Mouse (Mus musculus) hindbrain, embryonic 15.5 days (tissue): ENCODE results near the gene Gm38431. TPM values are rescaled to one million over a fixed set of nuclear protein-coding genes. Genes with fewer than 3 reads are reported as not detected.
A peak's percentile ranks its signal among the peaks of the same experiment; 100 is the strongest.

ENCODE experiments used
- ATAC-seq: fragments of 200-750 bp; cut with Nextera tagmentation; 2 replicates; pipeline ENCODE4 v1.8.0; 2017; ENCODE audit warnings: low read depth, moderate number of reproducible peaks, moderate TSS enrichment; ENCODE audit not compliant: low FRiP score
- H3K27ac ChIP-seq: fragments of 300-500 bp; sonication (generic); replicated peaks from 2 replicates; pipeline ENCODE4 v1.5.1; 2015; ENCODE audit warnings: mild to moderate bottlenecking, inconsistent platforms
- H3K27me3 ChIP-seq: fragments of 300-500 bp; sonication (generic); 2 replicates; pipeline ENCODE4 v1.6.1; 2015; ENCODE audit warnings: control low read depth, inconsistent platforms
- H3K36me3 ChIP-seq: fragments of 300-500 bp; sonication (generic); 2 replicates; pipeline ENCODE4 v1.6.1; 2015; ENCODE audit warnings: control low read depth, inconsistent platforms
- H3K4me1 ChIP-seq: fragments of 300-500 bp; sonication (generic); replicated peaks from 2 replicates; pipeline ENCODE4 v1.6.1; 2015; ENCODE audit warnings: control low read depth, inconsistent platforms
- H3K4me2 ChIP-seq: fragments of 300-500 bp; sonication (generic); 2 replicates; pipeline ENCODE4 v1.6.1; 2015; ENCODE audit warnings: moderate library complexity, mild to moderate bottlenecking, inconsistent platforms
- H3K4me3 ChIP-seq: fragments of 300-500 bp; sonication (generic); 2 replicates; pipeline ENCODE4 v1.5.1; 2015; ENCODE audit warnings: mild to moderate bottlenecking, inconsistent platforms
- H3K9ac ChIP-seq: fragments of 300-500 bp; sonication (generic); 2 replicates; pipeline ENCODE4 v1.6.1; 2015; ENCODE audit warnings: inconsistent platforms
- H3K9me3 ChIP-seq: fragments of 300-500 bp; sonication (generic); 2 replicates; pipeline ENCODE4 v1.6.1; 2016; ENCODE audit warnings: control low read depth, inconsistent platforms
- WGBS: fragments of 180-500 bp; shearing (Covaris S2); methylation state at CpG from one replicate; pipeline ENCODE4 v1.1.7; 2015; 5-methylcytosine and 5-hydroxymethylcytosine counted together
- polyA plus RNA-seq: library from polyadenylated mRNA; unstranded; fragments of >200 nt; fragmentation: Nextera tagmentation; extraction: Ambion mirVana; gene quantifications from 2 replicates; pipeline ENCODE4 v1.2.1, GENCODE M21; 2015

Gene Gm38431
- polyA plus RNA-seq, 1 experiment from 2014 or later: 1.3 TPM

DNA sequence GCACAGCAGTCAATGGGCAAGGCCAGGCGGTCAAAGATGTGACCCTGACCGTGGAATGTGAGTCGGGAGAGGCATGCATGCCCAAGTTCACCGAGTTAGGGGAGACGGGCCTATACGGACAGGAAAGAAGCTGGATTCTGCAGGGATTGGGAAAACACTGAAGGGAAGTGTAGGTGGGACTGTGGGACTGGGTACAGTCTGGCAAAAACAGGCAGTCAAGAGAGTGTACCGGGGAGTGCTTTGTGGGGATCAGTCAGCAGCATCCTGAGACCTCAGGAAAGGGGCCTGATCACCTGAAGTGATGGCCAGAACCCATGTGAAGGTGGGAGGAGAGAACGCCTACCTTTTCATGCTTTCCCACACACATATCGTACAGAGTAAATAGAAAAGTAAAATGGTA, 56.2 kb downstream of the Gm38431 start:
- Histone ChIP-seq H3K27me3 (peaks cover 84% of the 10 kb centered on the region), H3K4me2 (peak overlapping the region; percentile 87), H3K4me1 (peaks cover 72% of the 10 kb centered on the region), H3K9me3 (no peaks in the 10 kb centered on the region), H3K9ac (no peak overlapping the region), H3K27ac (no peak overlapping the region), H3K36me3 (no peaks in the 10 kb centered on the region), H3K4me3 (peak overlapping the region; percentile 52)
- no peak for ATAC-seq
- WGBS: 20% methylated on average over 9 of the region's 9 CpGs

DNA sequence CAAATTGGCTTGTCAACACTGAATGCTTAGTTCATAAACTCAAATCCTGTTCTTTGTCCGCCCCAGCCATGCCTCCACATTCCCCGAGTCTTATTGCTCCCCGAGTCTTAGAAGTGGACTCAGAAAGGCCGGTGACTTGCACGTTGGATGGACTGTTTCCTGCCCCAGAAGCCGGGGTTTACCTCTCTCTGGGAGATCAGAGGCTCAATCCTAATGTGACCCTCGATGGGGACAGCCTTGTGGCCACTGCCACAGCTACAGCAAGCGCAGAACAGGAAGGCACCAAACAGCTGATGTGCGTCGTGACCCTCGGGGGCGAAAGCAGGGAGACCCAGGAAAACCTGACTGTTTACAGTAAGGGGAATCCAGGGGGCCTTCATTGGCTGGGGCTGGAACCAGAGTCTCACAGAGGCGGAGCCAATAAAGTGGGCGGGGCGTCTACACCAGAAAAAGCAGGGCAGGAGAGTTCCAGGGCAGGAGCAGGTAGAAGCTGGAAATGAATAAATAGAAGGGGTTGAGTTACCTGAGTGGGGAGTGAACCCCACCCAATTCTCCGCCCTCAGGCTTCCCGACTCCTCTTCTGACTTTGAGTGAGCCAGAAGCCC, 57.2 kb downstream of the Gm38431 start:
- H3K4me2 ChIP-seq: peak overlapping the region; percentile 87; the same call in 1 of the 2 replicates
- no peaks in the 10 kb centered on the region for H3K36me3 ChIP-seq
- H3K4me1 ChIP-seq: peaks cover 82% of the 10 kb centered on the region
- peaks cover 84% of the 10 kb centered on the region for H3K27me3 ChIP-seq
- peak overlapping the region; percentile 52 for H3K4me3 ChIP-seq
- H3K9me3 ChIP-seq: no peaks in the 10 kb centered on the region
- WGBS: 5% methylated on average over 17 of the region's 17 CpGs
- no peak overlapping the region for H3K27ac ChIP-seq
- no peak for ATAC-seq
- no peak overlapping the region for H3K9ac ChIP-seq

DNA sequence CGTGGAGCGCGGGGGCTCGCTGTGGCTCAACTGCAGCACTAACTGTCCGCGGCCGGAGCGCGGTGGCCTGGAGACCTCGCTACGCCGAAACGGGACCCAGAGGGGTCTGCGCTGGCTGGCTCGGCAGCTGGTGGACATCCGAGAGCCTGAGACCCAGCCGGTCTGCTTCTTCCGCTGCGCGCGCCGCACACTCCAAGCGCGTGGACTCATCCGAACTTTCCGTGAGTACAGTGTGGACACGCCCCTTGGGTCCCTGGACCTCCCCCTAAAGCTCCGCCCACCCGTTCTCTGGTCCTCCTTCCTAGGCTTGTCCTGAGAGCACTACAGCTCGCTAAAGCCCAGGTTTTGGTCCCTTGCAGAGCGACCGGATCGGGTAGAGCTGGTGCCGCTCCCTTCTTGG, 58.7 kb downstream of the Gm38431 start:
- WGBS: under 1% methylated on average over 32 of the region's 34 CpGs
- Histone ChIP-seq H3K9ac (0 out of 2 replicates have a peak overlapping the region, but pooled peaks have one; percentile 11), H3K36me3 (no peaks in the 10 kb centered on the region), H3K9me3 (no peaks in the 10 kb centered on the region), H3K4me1 (peaks cover 83% of the 10 kb centered on the region), H3K27me3 (peaks cover 81% of the 10 kb centered on the region), H3K27ac (no peak overlapping the region), H3K4me3 (peak overlapping the region; percentile 47), H3K4me2 (peak overlapping the region; percentile 85)
- ATAC-seq: no peak

DNA sequence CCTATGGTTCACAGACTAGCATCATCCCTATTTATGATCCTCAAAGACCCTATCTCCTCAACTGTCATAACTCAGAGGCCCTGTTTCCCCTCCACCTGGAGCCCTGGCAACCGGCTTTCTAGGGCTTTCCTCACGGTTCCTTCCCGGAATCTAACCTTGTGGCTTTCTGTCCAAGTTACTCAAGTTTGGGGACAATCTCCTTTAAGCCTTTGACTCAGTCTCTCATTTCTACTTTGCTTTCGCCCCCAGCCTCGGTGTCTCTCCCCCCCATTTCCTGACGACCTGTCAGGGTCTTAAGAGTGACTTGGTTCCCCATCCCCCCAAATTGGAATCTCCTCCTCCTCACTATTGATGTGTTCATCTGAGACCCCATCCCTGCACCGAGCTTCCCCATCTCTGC, 59.3 kb downstream of the Gm38431 start:
- no peak for ATAC-seq
- Histone ChIP-seq H3K4me2 (peak overlapping the region; percentile 85), H3K27ac (no peak overlapping the region), H3K4me1 (peaks cover 76% of the 10 kb centered on the region), H3K9ac (no peak overlapping the region), H3K9me3 (no peaks in the 10 kb centered on the region), H3K27me3 (peaks cover 80% of the 10 kb centered on the region), H3K4me3 (peak overlapping the region; percentile 47), H3K36me3 (no peaks in the 10 kb centered on the region)
- 1% methylated on average over 7 of the region's 7 CpGs for WGBS

DNA sequence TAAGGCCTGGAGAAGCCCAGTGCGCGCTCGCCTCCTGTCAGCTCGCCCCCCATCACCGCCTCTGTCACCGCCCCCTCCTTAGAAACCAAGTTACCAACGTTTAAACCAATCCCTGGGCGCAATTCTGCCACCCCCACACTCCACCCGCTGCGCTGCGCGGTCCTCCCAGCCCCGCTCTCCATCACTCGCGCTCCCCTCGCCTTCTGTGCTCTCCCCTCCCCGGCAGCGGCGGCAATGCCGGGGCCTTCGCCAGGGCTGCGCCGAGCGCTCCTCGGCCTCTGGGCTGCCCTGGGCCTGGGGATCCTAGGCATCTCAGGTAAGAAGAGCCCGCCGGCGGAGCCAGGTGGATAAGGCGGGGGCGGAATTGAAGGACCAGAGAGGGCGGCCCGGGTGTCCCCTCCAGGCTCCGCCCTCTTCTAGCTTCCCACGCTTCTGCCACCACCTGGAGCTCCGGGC, 59.9 kb downstream of the Gm38431 start, which contains the start of gene Icam5:
Gene Icam5 (plus strand): TSS at position 178 of the 456 bp plus-strand sequence.
- H3K27ac ChIP-seq: peak within 1 kb of the TSS; percentile 56
- ATAC-seq: peak; percentile 13; the same call in 1 of the 2 replicates
- H3K36me3 ChIP-seq: no peaks in the 10 kb centered on the region
- no peaks in the 10 kb centered on the region for H3K9me3 ChIP-seq
- peak within 1 kb of the TSS; percentile 85 for H3K4me2 ChIP-seq
- H3K9ac ChIP-seq: peak within 1 kb of the TSS; percentile 32
- H3K27me3 ChIP-seq: peaks cover 80% of the 10 kb centered on the region
- H3K4me3 ChIP-seq: peak within 1 kb of the TSS; percentile 47
- peaks cover 71% of the 10 kb centered on the region for H3K4me1 ChIP-seq
- WGBS: under 1% methylated on average over 35 of the region's 35 CpGs

DNA sequence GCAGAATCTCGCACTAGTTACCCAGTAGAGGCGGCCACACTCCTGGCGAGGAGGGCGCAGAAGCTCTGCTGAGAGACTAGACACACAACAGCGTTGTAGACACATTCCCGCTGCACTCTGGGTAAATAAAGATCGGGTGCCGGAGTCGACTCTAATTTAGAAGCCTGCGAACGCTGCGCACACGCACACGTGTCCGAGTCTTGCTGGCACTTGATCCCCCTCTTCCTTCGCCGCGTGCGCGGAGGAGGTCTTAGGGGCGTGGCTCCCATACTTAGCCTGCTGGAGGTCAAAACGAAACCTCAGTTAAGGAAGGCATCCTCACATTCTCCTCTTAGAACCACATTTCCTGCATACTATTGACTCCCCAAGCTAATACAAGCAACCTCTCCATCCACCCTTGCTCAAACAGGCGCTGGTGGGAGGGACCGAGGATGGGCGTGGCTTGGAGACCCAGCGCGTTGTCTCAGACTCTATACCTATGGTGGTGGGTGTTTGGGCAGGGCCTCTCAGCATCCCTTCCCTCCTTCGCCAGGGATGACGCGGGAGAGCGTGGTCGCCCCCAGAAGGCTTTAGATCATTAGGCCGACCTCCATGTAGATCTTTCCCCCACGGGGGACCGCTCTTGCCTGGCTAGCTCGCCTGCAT, 60.4 kb downstream of the Gm38431 start:
- H3K27ac ChIP-seq: peak overlapping the region; percentile 56
- peak overlapping the region; percentile 32 for H3K9ac ChIP-seq
- H3K4me2 ChIP-seq: peak overlapping the region; percentile 85
- WGBS: under 1% methylated on average over 36 of the region's 36 CpGs
- H3K9me3 ChIP-seq: no peaks in the 10 kb centered on the region
- H3K36me3 ChIP-seq: no peaks in the 10 kb centered on the region
- peaks cover 79% of the 10 kb centered on the region for H3K27me3 ChIP-seq
- peak overlapping the region; percentile 47 for H3K4me3 ChIP-seq
- peak; percentile 72 for ATAC-seq
- H3K4me1 ChIP-seq: peaks cover 65% of the 10 kb centered on the region

DNA sequence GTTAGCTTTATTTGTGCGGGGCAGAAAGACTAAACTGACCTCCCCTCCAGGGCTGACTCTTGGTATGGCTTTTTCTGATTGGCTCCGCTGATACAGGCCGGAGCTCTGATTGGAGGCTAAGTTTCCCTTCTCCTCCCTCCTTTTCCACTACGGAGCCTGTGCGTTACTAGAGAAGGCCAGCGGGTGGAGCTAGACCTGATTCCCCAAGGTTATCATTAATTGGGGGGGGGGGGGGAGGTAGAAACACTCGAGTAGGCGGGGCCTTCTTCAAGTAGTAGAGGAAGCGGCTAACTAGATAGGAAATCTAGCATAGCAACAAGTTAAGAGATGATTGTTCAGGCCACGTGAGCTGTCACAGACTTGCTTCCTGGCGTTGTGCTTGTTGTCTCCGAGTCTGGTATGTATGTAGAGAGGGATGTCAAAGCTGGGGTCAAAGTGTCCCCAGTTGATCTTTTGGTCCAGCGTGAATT, 61.0 kb downstream of the Gm38431 start:
- no peaks in the 10 kb centered on the region for H3K36me3 ChIP-seq
- no peaks in the 10 kb centered on the region for H3K9me3 ChIP-seq
- WGBS: 0% methylated on average over 13 of the region's 13 CpGs
- peak overlapping the region; percentile 56 for H3K27ac ChIP-seq
- H3K9ac ChIP-seq: 0 out of 2 replicates have a peak overlapping the region, but pooled peaks have one; percentile 0
- peak overlapping the region; percentile 85 for H3K4me2 ChIP-seq
- H3K4me1 ChIP-seq: peaks cover 61% of the 10 kb centered on the region
- peaks cover 74% of the 10 kb centered on the region for H3K27me3 ChIP-seq
- H3K4me3 ChIP-seq: peak overlapping the region; percentile 47
- ATAC-seq: peak; percentile 51

DNA sequence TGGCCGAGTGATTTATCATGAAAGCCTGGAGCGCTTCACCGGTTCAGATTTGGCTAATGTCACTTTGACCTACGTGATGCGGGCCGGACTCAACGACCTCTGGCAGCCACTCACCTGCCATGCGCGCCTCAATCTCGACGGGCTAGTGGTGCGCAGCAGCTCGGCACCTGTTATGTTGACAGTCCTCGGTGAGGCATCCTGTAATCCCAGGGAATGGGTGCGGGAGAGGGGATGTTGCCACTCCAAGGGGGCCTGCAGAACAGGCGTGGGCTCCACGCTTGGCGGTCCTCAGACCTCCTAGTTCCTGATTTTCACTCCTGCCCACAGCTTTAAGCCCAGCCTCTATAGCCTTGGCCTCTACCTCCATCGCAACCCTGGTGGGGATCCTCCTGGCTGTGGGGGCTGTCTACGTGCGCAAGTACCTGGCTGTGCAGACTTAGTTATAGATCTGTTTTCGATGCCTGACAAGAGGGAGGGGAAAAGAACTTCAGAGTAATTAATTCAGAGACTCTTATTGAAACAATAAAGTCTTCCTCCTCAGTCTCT, 61.7 kb downstream of the Gm38431 start:
- H3K36me3 ChIP-seq: no peaks in the 10 kb centered on the region
- H3K4me3 ChIP-seq: no peak overlapping the region
- H3K9me3 ChIP-seq: no peaks in the 10 kb centered on the region
- H3K27me3 ChIP-seq: peaks cover 67% of the 10 kb centered on the region
- H3K4me1 ChIP-seq: peaks cover 54% of the 10 kb centered on the region
- no peak overlapping the region for H3K27ac ChIP-seq
- 27% methylated on average over 22 of the region's 22 CpGs for WGBS
- no peak for ATAC-seq
- no peak overlapping the region for H3K9ac ChIP-seq
- peak overlapping the region; percentile 85 for H3K4me2 ChIP-seq

DNA sequence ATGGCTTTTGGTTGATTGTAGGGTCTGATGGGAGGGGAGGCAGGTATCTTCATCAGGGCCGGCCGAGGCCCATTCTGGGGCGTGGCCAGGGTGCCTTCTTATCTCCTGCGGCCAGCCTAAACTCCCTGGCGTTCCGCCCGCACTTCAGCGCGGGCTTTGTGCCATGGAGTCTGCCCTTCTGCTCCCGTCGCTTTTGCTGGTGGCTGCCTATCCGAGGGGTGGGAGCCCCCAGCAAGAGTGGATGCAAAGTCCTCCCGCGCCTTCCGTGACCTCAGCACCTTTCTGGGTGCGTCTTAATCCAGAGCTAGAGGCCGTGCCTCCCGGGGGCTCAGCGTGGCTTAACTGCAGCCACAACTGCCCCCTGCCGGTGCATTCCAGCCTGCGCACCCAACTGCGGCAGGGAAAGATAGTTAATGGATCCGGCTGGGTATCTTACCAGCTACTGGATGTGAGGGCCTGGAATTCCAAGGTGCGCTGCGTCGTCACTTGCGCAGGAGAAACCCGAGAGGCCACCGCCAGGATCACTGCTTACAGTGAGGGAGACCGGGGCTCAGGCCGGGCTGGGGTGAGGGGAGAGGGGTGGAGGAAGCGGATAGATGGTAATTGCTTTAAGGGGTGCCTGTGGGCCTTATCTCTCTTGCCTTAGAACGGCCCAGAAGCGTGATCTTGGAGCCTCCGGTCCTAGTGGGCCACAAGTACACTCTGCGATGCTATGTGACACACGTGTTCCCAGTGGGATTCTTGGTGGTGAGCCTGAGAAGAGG, 62.3 kb downstream of the Gm38431 start, which contains the start of gene Icam4:
Gene Icam4 (plus strand): TSS at position 83 of the 764 bp plus-strand sequence.
- H3K9ac ChIP-seq: no peak within 1 kb of the TSS
- no peaks in the 10 kb centered on the region for H3K9me3 ChIP-seq
- no peaks in the 10 kb centered on the region for H3K36me3 ChIP-seq
- no peak within 1 kb of the TSS for H3K27ac ChIP-seq
- WGBS: 2% methylated on average over 37 of the region's 37 CpGs
- peak within 1 kb of the TSS; percentile 85 for H3K4me2 ChIP-seq
- H3K4me3 ChIP-seq: peak within 1 kb of the TSS; percentile 29
- ATAC-seq: no peak
- peaks cover 48% of the 10 kb centered on the region for H3K4me1 ChIP-seq
- peaks cover 60% of the 10 kb centered on the region for H3K27me3 ChIP-seq

DNA sequence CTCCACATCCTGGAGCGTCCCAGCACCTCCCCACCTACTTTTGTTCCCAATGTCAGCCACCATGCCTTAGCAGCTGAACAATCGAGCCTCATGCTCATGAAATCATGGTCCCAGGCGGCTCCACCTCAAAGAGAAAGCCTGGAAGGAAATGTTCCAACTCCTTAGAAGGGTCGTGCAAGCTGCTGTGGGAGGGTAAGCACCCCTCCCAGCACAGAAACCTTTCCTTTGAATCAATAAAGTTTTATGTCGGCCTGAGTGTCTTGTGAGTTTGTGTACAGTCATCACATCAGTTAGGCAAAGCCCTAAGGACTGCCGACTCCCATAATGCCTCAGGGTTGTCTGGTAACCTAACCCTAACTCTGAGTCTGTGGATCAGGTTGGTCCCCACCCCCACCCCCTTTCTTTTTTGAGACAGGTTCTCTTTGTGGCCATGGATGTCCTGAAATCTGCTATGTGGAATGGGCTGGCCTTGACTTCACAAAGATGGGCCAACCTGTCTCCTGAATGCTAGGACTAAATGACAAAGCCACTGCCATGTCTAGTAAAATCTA, 63.2 kb downstream of the Gm38431 start:
- Histone ChIP-seq H3K27me3 (peaks cover 54% of the 10 kb centered on the region), H3K9ac (no peak overlapping the region), H3K4me1 (peaks cover 46% of the 10 kb centered on the region), H3K27ac (no peak overlapping the region), H3K4me3 (no peak overlapping the region), H3K4me2 (no peak overlapping the region), H3K9me3 (no peaks in the 10 kb centered on the region), H3K36me3 (no peaks in the 10 kb centered on the region)
- 72% methylated on average over 6 of the region's 6 CpGs for WGBS
- no peak for ATAC-seq

DNA sequence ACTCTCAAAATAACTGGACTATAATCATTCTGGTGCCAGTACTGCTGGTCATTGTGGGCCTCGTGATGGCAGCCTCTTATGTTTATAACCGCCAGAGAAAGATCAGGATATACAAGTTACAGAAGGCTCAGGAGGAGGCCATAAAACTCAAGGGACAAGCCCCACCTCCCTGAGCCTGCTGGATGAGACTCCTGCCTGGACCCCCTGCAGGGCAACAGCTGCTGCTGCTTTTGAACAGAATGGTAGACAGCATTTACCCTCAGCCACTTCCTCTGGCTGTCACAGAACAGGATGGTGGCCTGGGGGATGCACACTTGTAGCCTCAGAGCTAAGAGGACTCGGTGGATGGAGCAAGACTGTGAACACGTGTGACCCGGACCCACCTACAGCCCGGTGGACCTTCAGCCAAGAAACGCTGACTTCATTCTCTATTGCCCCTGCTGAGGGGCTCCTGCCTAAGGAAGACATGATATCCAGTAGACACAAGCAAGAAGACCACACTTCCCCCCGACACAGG, 64.0 kb downstream of the Gm38431 start:
- no peak overlapping the region for H3K9ac ChIP-seq
- WGBS: 53% methylated on average over 8 of the region's 8 CpGs
- peaks cover 46% of the 10 kb centered on the region for H3K27me3 ChIP-seq

More for the DNA sequence above, 64.0 kb downstream of the Gm38431 start:
- Histone ChIP-seq H3K36me3 (no peaks in the 10 kb centered on the region), H3K9me3 (no peaks in the 10 kb centered on the region), H3K4me3 (no peak overlapping the region), H3K4me1 (peaks cover 38% of the 10 kb centered on the region), H3K27ac (no peak overlapping the region), H3K4me2 (no peak overlapping the region)
- ATAC-seq: no peak
